Mouse (Mus musculus): ENCODE results near the gene Calm2. TPM values are rescaled to one million over a fixed set of nuclear protein-coding genes. Genes with fewer than 3 reads are reported as not detected.

Calm2 gene
- polyA plus RNA-seq, 1 experiment from 2014 or later = 1,601 TPM

DNA sequence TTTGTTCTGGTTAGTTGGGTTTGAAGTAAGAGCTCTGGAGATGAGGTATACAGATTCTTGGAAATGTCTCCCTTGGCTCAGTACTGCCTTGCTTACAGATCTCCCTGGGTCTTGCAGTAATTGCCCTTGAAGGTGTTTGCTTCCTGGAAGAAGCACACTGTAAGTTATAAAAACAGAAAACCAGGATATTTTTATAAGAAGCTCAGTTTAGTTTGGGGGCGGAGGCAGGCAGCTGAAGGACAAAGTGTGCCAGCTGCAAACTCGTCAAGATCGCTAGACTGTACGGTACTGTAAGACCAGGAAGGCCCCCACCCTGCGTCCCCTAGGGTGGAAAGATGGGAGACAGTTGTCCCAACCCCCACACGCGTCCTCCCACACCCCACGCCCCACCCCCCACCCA lies 28.6 kb upstream of the Calm2 start:
- Histone ChIP-seq H3K27me3 (ENCODE audit: control insufficient read depth, insufficient read depth, low read length) (peaks cover 3% of the 10 kb centered on the region; the same call in 1 of the 2 replicates), H3K4me1 (replicated peaks; ENCODE audit: control insufficient read depth, insufficient read depth, low read length) (no peaks in the 10 kb centered on the region; the same call in 1 of the 2 replicates), H3K27ac (ENCODE audit: low read depth, low read length) (no peak overlapping the region), H3K4me3 (ENCODE audit: low read depth, low read length) (no peak overlapping the region), H3K9ac (ENCODE audit: low read depth, low read length) (no peak overlapping the region), H3K9me3 (ENCODE audit: control insufficient read depth, low read length) (no peaks in the 10 kb centered on the region), H3K4me2 (replicated peaks; ENCODE audit: low read depth, low read length) (no peak overlapping the region), H3K36me3 (ENCODE audit: control insufficient read depth, insufficient read depth, low read length) (no peaks in the 10 kb centered on the region)
- DNase-seq (ENCODE audit: low spot score) (no peak), ATAC-seq (ENCODE audit: low FRiP score) (no peak)
- 65% methylated on average over 8 of the region's 8 CpGs for WGBS

DNA sequence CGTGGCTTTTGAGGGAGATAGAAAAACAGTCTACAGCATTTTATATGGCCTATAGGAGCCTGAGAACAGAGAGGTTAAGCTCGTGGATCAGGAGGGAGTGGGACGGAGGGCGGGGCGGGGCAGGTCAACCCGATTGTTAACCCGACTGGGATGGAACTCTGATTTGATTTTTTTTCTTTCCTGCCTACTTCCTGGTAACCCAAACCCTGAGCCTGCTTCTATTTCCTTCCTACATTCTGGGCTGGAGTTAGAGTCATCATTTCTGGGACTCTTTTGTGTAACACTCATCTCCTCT lies 27.7 kb upstream of the Calm2 start:
- Histone ChIP-seq H3K9me3 (ENCODE audit: control insufficient read depth, low read length) (no peaks in the 10 kb centered on the region), H3K4me1 (replicated peaks; ENCODE audit: control insufficient read depth, insufficient read depth, low read length) (no peaks in the 10 kb centered on the region; the same call in 1 of the 2 replicates), H3K4me2 (replicated peaks; ENCODE audit: low read depth, low read length) (peak overlapping the region; percentile 65), H3K36me3 (ENCODE audit: control insufficient read depth, insufficient read depth, low read length) (no peaks in the 10 kb centered on the region), H3K27ac (ENCODE audit: low read depth, low read length) (no peak overlapping the region), H3K9ac (ENCODE audit: low read depth, low read length) (peak overlapping the region; percentile 12; the same call in 1 of the 2 replicates), H3K27me3 (ENCODE audit: control insufficient read depth, insufficient read depth, low read length) (peaks cover 3% of the 10 kb centered on the region; the same call in 1 of the 2 replicates), H3K4me3 (ENCODE audit: low read depth, low read length) (peak overlapping the region; percentile 29)
- DNase-seq (ENCODE audit: low spot score) (no peak), ATAC-seq (ENCODE audit: low FRiP score) (peak; percentile 36; the same call in 1 of the 2 replicates)
- 0% methylated on average over 7 of the region's 7 CpGs for whole genome bisulfite sequencing

DNA sequence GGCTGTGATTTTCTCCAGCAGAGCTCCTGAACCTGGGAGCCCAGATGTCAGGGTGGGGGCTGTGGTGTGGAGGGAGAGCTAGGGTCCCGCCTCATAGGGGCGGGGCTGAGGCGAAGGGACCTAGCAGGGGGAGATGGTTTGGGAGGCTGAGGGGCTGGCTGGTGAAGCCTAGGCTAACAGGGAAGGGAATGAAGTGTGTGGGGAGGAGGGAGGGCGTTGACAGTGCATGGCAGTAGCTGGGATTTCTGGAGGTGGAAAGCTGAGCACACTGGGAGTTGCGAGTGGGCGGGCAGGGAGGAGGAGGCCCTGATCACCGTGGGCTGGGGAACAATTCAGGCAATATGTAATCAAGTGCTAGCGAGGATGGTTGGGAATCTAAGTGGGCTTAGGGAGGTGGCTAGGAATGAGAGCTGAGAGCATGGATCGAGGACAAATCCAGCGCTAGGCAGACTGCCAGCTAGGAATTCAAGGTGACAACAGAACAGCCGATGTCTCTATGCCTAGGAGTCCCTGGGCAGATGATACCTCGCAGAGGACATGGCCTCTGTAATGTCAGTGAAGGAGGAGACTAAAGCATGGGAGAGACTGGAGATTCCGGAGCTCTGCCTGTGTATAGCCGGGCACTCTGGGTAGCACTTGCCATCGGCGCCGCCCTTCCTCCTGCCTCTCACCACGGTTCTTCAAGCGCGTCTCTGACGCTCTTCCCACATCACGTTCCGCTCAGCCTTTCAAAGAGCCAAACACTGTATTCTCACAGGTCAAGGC lies 27.2 kb upstream of the Calm2 start:
- H3K4me2 ChIP-seq (replicated peaks; ENCODE audit: low read depth, low read length) = peak overlapping the region; percentile 65
- no peaks in the 10 kb centered on the region for H3K36me3 ChIP-seq (ENCODE audit: control insufficient read depth, insufficient read depth, low read length)
- H3K4me1 ChIP-seq (replicated peaks; ENCODE audit: control insufficient read depth, insufficient read depth, low read length) = no peaks in the 10 kb centered on the region; the same call in 1 of the 2 replicates
- H3K4me3 ChIP-seq (ENCODE audit: low read depth, low read length) = peak overlapping the region; percentile 29
- DNase-seq (ENCODE audit: low spot score) (peak; percentile 61), ATAC-seq (ENCODE audit: low FRiP score) (peak; percentile 62)
- peak overlapping the region; percentile 12 for H3K9ac ChIP-seq (ENCODE audit: low read depth, low read length)
- H3K9me3 ChIP-seq (ENCODE audit: control insufficient read depth, low read length) = no peaks in the 10 kb centered on the region
- H3K27me3 ChIP-seq (ENCODE audit: control insufficient read depth, insufficient read depth, low read length) = peaks cover 3% of the 10 kb centered on the region; the same call in 1 of the 2 replicates
- under 1% methylated on average over 23 of the region's 23 CpGs for WGBS
- H3K27ac ChIP-seq (ENCODE audit: low read depth, low read length) = no peak overlapping the region

DNA sequence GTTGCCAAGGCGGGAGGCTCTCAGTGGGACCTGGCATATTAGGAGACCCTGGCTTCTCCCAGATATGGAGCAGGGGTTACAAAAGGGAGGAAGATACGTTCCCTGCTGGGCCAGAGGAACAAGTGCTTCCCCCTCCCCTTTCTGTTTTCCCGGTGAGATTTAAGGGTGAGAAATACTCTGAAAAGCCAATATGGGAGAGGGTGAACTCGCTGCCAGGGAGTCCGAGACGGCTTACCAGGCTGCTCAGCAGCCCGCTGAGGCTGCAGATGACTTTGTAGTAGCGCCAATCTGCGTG lies 26.7 kb upstream of the Calm2 start:
- Histone ChIP-seq H3K4me1 (replicated peaks; ENCODE audit: control insufficient read depth, insufficient read depth, low read length) (no peaks in the 10 kb centered on the region; the same call in 1 of the 2 replicates), H3K9ac (ENCODE audit: low read depth, low read length) (peak overlapping the region; percentile 12), H3K4me2 (replicated peaks; ENCODE audit: low read depth, low read length) (peak overlapping the region; percentile 65), H3K27me3 (ENCODE audit: control insufficient read depth, insufficient read depth, low read length) (peaks cover 3% of the 10 kb centered on the region; the same call in 1 of the 2 replicates), H3K27ac (ENCODE audit: low read depth, low read length) (no peak overlapping the region), H3K9me3 (ENCODE audit: control insufficient read depth, low read length) (no peaks in the 10 kb centered on the region), H3K4me3 (ENCODE audit: low read depth, low read length) (peak overlapping the region; percentile 29), H3K36me3 (ENCODE audit: control insufficient read depth, insufficient read depth, low read length) (no peaks in the 10 kb centered on the region)
- DNase-seq (ENCODE audit: low spot score) (no peak), ATAC-seq (ENCODE audit: low FRiP score) (no peak)
- 7% methylated on average over 9 of the region's 9 CpGs for WGBS

DNA sequence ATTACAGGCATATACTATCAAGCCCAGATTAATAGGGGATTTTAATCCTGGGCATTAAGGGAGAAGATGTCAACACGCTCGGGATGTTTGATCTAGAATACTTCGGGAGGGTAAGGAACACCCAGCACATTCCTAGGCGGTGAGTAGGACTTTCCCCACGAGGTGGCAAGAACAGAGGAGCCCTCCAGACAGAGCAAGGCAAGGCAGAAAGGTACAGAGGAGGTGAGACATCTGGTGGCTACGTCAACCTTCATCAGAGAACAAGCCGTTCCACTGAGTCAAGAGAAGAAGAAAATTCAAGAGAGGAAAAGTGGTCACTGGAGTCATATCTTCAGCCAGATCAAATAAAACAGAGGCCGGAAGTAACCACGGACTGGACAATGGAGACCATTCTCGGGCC lies 26.1 kb upstream of the Calm2 start:
- ATAC-seq (ENCODE audit: low FRiP score) = no peak
- Histone ChIP-seq H3K27ac (ENCODE audit: low read depth, low read length) (no peak overlapping the region), H3K36me3 (ENCODE audit: control insufficient read depth, insufficient read depth, low read length) (no peaks in the 10 kb centered on the region), H3K9ac (ENCODE audit: low read depth, low read length) (no peak overlapping the region), H3K9me3 (ENCODE audit: control insufficient read depth, low read length) (no peaks in the 10 kb centered on the region), H3K4me1 (replicated peaks; ENCODE audit: control insufficient read depth, insufficient read depth, low read length) (no peaks in the 10 kb centered on the region; the same call in 1 of the 2 replicates), H3K4me3 (ENCODE audit: low read depth, low read length) (no peak overlapping the region), H3K4me2 (replicated peaks; ENCODE audit: low read depth, low read length) (no peak overlapping the region), H3K27me3 (ENCODE audit: control insufficient read depth, insufficient read depth, low read length) (peaks cover 3% of the 10 kb centered on the region; the same call in 1 of the 2 replicates)
- no peak for DNase-seq (ENCODE audit: low spot score)
- WGBS = 52% methylated on average over 10 of the region's 10 CpGs

DNA sequence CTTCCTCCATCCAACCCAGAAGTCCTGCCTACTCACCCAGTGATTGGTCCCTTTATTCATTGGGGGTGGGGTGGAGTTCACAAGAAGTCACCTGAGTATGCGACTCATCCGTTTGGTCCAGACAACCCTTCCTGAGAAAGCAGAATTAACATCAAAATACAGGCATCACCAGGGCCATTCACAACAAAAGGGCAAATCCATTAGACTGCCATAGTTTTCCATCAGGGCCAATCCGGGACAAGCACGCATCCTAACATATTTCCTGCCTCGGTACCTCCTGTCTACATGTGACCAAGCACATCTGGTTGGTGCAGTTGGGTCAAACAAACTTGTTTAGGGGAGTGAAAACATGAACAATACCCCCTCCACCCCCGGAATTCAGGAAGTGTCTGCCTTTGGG lies 24.9 kb upstream of the Calm2 start:
- H3K4me3 ChIP-seq (ENCODE audit: low read depth, low read length) = no peak overlapping the region
- H3K27ac ChIP-seq (ENCODE audit: low read depth, low read length) = no peak overlapping the region
- WGBS = 56% methylated on average over 6 of the region's 6 CpGs
- peaks cover 3% of the 10 kb centered on the region; the same call in 1 of the 2 replicates for H3K27me3 ChIP-seq (ENCODE audit: control insufficient read depth, insufficient read depth, low read length)
- no peaks in the 10 kb centered on the region for H3K9me3 ChIP-seq (ENCODE audit: control insufficient read depth, low read length)
- H3K4me2 ChIP-seq (replicated peaks; ENCODE audit: low read depth, low read length) = no peak overlapping the region
- DNase-seq (ENCODE audit: low spot score) (no peak), ATAC-seq (ENCODE audit: low FRiP score) (no peak)
- H3K4me1 ChIP-seq (replicated peaks; ENCODE audit: control insufficient read depth, insufficient read depth, low read length) = no peaks in the 10 kb centered on the region; the same call in 1 of the 2 replicates
- no peak overlapping the region for H3K9ac ChIP-seq (ENCODE audit: low read depth, low read length)
- no peaks in the 10 kb centered on the region for H3K36me3 ChIP-seq (ENCODE audit: control insufficient read depth, insufficient read depth, low read length)

DNA sequence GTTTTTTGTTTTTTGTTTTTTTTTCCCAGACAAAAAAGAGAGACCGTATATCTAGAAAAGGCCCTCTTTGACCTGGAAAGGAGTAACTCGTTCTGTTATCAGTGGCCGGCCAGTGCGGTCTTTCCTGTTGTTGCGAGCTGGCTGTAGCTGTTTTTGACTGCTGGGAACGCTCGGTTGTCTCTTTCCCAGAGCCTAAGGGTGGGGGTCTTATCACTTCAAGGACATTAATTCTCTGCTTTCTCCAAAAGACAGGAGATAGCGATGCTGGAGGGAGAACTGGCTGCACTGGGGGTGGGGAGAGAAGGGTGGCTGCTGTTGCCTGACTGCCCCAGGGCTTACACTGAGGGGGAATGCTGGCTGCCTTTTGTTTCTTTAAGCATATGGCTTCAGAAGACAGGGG lies 24.1 kb upstream of the Calm2 start:
- no peak overlapping the region for H3K4me2 ChIP-seq (replicated peaks; ENCODE audit: low read depth, low read length)
- WGBS = 67% methylated on average over 8 of the region's 8 CpGs

DNA sequence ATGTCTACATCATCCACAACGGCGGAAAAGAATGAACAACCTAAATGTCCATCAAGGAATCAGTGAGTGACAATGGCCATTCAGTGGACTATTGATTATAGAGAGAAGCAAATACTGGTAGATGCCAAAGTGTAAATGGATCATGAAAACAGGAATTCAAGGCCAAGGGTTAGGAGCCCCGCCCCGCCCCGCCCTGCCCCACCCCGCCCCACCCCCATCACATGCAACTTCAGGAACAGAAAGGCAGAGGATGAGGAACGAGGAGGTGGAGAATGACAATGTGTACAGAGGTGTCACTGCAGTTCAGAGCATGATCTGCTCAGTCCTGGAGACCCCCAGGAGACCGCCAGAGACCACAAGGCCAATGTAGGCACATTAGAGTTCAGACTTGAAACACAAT lies 23.5 kb upstream of the Calm2 start:
- peaks cover 2% of the 10 kb centered on the region; the same call in 1 of the 2 replicates for H3K27me3 ChIP-seq (ENCODE audit: control insufficient read depth, insufficient read depth, low read length)
- no peaks in the 10 kb centered on the region for H3K36me3 ChIP-seq (ENCODE audit: control insufficient read depth, insufficient read depth, low read length)
- H3K4me3 ChIP-seq (ENCODE audit: low read depth, low read length) = no peak overlapping the region
- no peak overlapping the region for H3K4me2 ChIP-seq (replicated peaks; ENCODE audit: low read depth, low read length)
- no peak overlapping the region for H3K27ac ChIP-seq (ENCODE audit: low read depth, low read length)
- 69% methylated on average over 8 of the region's 8 CpGs for WGBS
- no peak for DNase-seq (ENCODE audit: low spot score)
- H3K9ac ChIP-seq (ENCODE audit: low read depth, low read length) = no peak overlapping the region
- no peaks in the 10 kb centered on the region; the same call in 1 of the 2 replicates for H3K4me1 ChIP-seq (replicated peaks; ENCODE audit: control insufficient read depth, insufficient read depth, low read length)
- H3K9me3 ChIP-seq (ENCODE audit: control insufficient read depth, low read length) = no peaks in the 10 kb centered on the region
- no peak for ATAC-seq (ENCODE audit: low FRiP score)

More for the DNA sequence above, 24.1 kb upstream of the Calm2 start:
- DNase-seq (ENCODE audit: low spot score) = no peak
- H3K27me3 ChIP-seq (ENCODE audit: control insufficient read depth, insufficient read depth, low read length) = peaks cover 3% of the 10 kb centered on the region; the same call in 1 of the 2 replicates
- no peak overlapping the region for H3K27ac ChIP-seq (ENCODE audit: low read depth, low read length)
- H3K4me3 ChIP-seq (ENCODE audit: low read depth, low read length) = no peak overlapping the region
- no peaks in the 10 kb centered on the region for H3K36me3 ChIP-seq (ENCODE audit: control insufficient read depth, insufficient read depth, low read length)
- H3K4me1 ChIP-seq (replicated peaks; ENCODE audit: control insufficient read depth, insufficient read depth, low read length) = no peaks in the 10 kb centered on the region; the same call in 1 of the 2 replicates
- no peak overlapping the region for H3K9ac ChIP-seq (ENCODE audit: low read depth, low read length)
- no peaks in the 10 kb centered on the region for H3K9me3 ChIP-seq (ENCODE audit: control insufficient read depth, low read length)
- no peak for ATAC-seq (ENCODE audit: low FRiP score)

DNA sequence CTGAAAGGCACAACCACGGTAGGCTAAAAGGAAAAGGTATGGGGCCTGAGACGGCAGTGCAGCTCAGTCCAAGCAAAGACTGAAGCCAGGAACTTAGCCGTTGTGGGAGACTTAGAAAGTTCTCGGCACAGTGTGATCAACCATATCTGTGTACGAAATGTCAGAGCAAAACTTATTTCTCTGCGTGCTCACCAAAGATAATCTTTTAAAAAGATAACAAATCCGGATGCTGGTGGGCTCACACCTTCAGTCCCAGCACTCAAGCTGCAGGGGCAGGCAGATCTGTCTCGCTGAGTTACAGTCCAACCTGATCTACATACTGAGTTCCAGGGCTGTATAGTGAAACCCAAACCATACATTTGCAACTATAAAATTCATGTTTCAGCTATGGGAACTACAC lies 22.7 kb upstream of the Calm2 start:
- WGBS = 82% methylated on average over 8 of the region's 8 CpGs
- Histone ChIP-seq H3K36me3 (ENCODE audit: control insufficient read depth, insufficient read depth, low read length) (no peaks in the 10 kb centered on the region), H3K9ac (ENCODE audit: low read depth, low read length) (no peak overlapping the region), H3K4me3 (ENCODE audit: low read depth, low read length) (no peak overlapping the region), H3K4me1 (replicated peaks; ENCODE audit: control insufficient read depth, insufficient read depth, low read length) (no peaks in the 10 kb centered on the region; the same call in 1 of the 2 replicates), H3K27me3 (ENCODE audit: control insufficient read depth, insufficient read depth, low read length) (no peaks in the 10 kb centered on the region), H3K4me2 (replicated peaks; ENCODE audit: low read depth, low read length) (no peak overlapping the region), H3K9me3 (ENCODE audit: control insufficient read depth, low read length) (no peaks in the 10 kb centered on the region), H3K27ac (ENCODE audit: low read depth, low read length) (no peak overlapping the region)
- DNase-seq (ENCODE audit: low spot score) = no peak
- ATAC-seq (ENCODE audit: low FRiP score) = no peak
